Mouse (Mus musculus): ENCODE measurements around the gene Xk.
"Not testable (repeated sequence)": the region's sequence is repeated elsewhere in the genome, so short reads cannot be mapped to it uniquely, and the experiment has no call there.

Xk gene

GRCm38 (mm10) chrX:9272460-9273361, at the start of gene Xk:
Xk (plus strand) TSS chrX:9272756.
- peak; percentile 44 for DNase-seq

- DNase-seq: no peak
These were observed 45.5 kb upstream of the Xk start for GRCm38 (mm10) chrX:9227105-9227504.

- no peak for DNase-seq
These were observed 31.6 kb upstream of the Xk start for GRCm38 (mm10) chrX:9240737-9241591.

- peak; percentile 16 for DNase-seq
These were observed 29.1 kb upstream of the Xk start for GRCm38 (mm10) chrX:9243381-9243864.

- DNase-seq: no peak
These were observed 27.8 kb upstream of the Xk start for GRCm38 (mm10) chrX:9244603-9245336.

- DNase-seq: no peak
These were observed 23.6 kb upstream of the Xk start for GRCm38 (mm10) chrX:9248911-9249310.

- DNase-seq: no peak
These were observed 18.6 kb upstream of the Xk start for GRCm38 (mm10) chrX:9253990-9254389.

- DNase-seq: no peak
These were observed 17.7 kb upstream of the Xk start for GRCm38 (mm10) chrX:9254901-9255300.

GRCm38 (mm10) chrX:9256766-9257165, 15.8 kb upstream of the Xk start, which contains the start of gene Gm14862:
Gm14862 (minus strand) TSS chrX:9256899.
- DNase-seq: no peak

GRCm38 (mm10) chrX:9257831-9258230, 14.7 kb upstream of the Xk start:
- no peak for DNase-seq

- DNase-seq: no peak
These were observed 13.3 kb upstream of the Xk start for GRCm38 (mm10) chrX:9259267-9259666.

- DNase-seq: no peak
These were observed 1.4 kb upstream of the Xk start for GRCm38 (mm10) chrX:9271112-9271511.

- DNase-seq: no peak
These were observed 553 bp upstream of the Xk start for GRCm38 (mm10) chrX:9271947-9272459.

- DNase-seq: no peak
These were observed 934 bp downstream of the Xk start for GRCm38 (mm10) chrX:9273377-9274002.

- no peak for DNase-seq
These were observed 1.8 kb downstream of the Xk start for GRCm38 (mm10) chrX:9274321-9274720.

GRCm38 (mm10) chrX:9283464-9283863, 10.9 kb downstream of the Xk start, which contains the start of gene H2al1m:
H2al1m (plus strand) TSS chrX:9283764.
- DNase-seq: not testable (repeated sequence)

GRCm38 (mm10) chrX:9293140-9293829, 20.7 kb downstream of the Xk start:
- DNase-seq: not testable (repeated sequence)

- no peak for DNase-seq
These were observed 25.9 kb downstream of the Xk start for GRCm38 (mm10) chrX:9298413-9298864.

- DNase-seq: no peak
These were observed 30.2 kb downstream of the Xk start for GRCm38 (mm10) chrX:9302791-9303190.

- no peak for DNase-seq
These were observed 30.9 kb downstream of the Xk start for GRCm38 (mm10) chrX:9303455-9303854.

GRCm38 (mm10) chrX:9316457-9316856, 43.9 kb downstream of the Xk start:
- DNase-seq: not testable (repeated sequence)
